Mouse (Mus musculus) bone marrow macrophage, adult 2 months (primary cell): Measurements from ENCODE around the gene Hmgb1.

Experiments used
- CTCF ChIP-seq: IDR thresholded peaks from 2 replicates; pipeline ENCODE4 v1.5.1; 2012; ENCODE audit warnings: low read depth, mild to moderate bottlenecking, low read length, moderate library complexity
- POLR2A ChIP-seq: IDR thresholded peaks from 2 replicates; pipeline ENCODE4 v1.6.1; 2012; ENCODE audit warnings: mild to moderate bottlenecking, low read depth, low read length, borderline replicate concordance

- TF ChIP-seq CTCF (no peak), POLR2A (no peak)
Measured at GRCm38 (mm10) chr5:149162890-149163289, 21.4 kb downstream of the Hmgb1 start.
